Mouse (Mus musculus) cerebellum, postnatal 25 days (tissue): Measurements from ENCODE around the gene 2610301B20Rik.
"Not testable (repeated sequence)": the region's sequence is repeated elsewhere in the genome, so short reads cannot be mapped to it uniquely, and the experiment has no call there.

ENCODE experiments used
- DNase-seq, 2 experiments: peaks; one replicate each; pipeline ENCODE4 v3.0.0; 2021; ENCODE audit warnings: mixed read lengths in 2 of 2

The 2610301B20Rik gene

GRCm38 (mm10) chr4:10911417-10911816, 37.1 kb downstream of the 2610301B20Rik start:
- DNase-seq = not testable (repeated sequence)

GRCm38 (mm10) chr4:10911909-10912478, 37.7 kb downstream of the 2610301B20Rik start:
- DNase-seq = no peak

GRCm38 (mm10) chr4:10912611-10913301, 38.5 kb downstream of the 2610301B20Rik start:
- DNase-seq = peak; percentile 84 to 91

GRCm38 (mm10) chr4:10913409-10913808, 39.1 kb downstream of the 2610301B20Rik start:
- no peak for DNase-seq

GRCm38 (mm10) chr4:10914766-10915165, 40.5 kb downstream of the 2610301B20Rik start:
- no peak for DNase-seq

- DNase-seq = no peak
These were observed 41.0 kb downstream of the 2610301B20Rik start for GRCm38 (mm10) chr4:10915271-10915670.

GRCm38 (mm10) chr4:10918402-10918801, 44.1 kb downstream of the 2610301B20Rik start:
- no peak for DNase-seq

GRCm38 (mm10) chr4:10919097-10919496, 44.8 kb downstream of the 2610301B20Rik start:
- no peak for DNase-seq

- DNase-seq = no peak
These were observed 45.2 kb downstream of the 2610301B20Rik start for GRCm38 (mm10) chr4:10919530-10919929.

- DNase-seq = no peak
These were observed 45.7 kb downstream of the 2610301B20Rik start for GRCm38 (mm10) chr4:10919987-10920386.

- DNase-seq = no peak
These were observed 46.3 kb downstream of the 2610301B20Rik start for GRCm38 (mm10) chr4:10920622-10921021.

- DNase-seq = peak; percentile 14 to 55
These were observed 48.9 kb downstream of the 2610301B20Rik start for GRCm38 (mm10) chr4:10923180-10923579.

GRCm38 (mm10) chr4:10924140-10924539, 49.8 kb downstream of the 2610301B20Rik start:
- no peak for DNase-seq

GRCm38 (mm10) chr4:10924541-10924940, 50.2 kb downstream of the 2610301B20Rik start:
- no peak for DNase-seq

- no peak for DNase-seq
These were observed 52.1 kb downstream of the 2610301B20Rik start for GRCm38 (mm10) chr4:10926416-10926815.

GRCm38 (mm10) chr4:10928158-10928557, 53.9 kb downstream of the 2610301B20Rik start:
- no peak for DNase-seq

GRCm38 (mm10) chr4:10929726-10930125, 55.4 kb downstream of the 2610301B20Rik start:
- DNase-seq = no peak

- no peak for DNase-seq
These were observed 56.7 kb downstream of the 2610301B20Rik start for GRCm38 (mm10) chr4:10931040-10931439.

GRCm38 (mm10) chr4:10932091-10932745, 57.9 kb downstream of the 2610301B20Rik start:
- DNase-seq = no peak

- no peak for DNase-seq
These were observed 58.5 kb downstream of the 2610301B20Rik start for GRCm38 (mm10) chr4:10932782-10933181.

GRCm38 (mm10) chr4:10936766-10937165, 62.5 kb downstream of the 2610301B20Rik start:
- DNase-seq = no peak
